Mouse (Mus musculus): ENCODE results near the gene Lgr6. TPM values are rescaled to one million over a fixed set of nuclear protein-coding genes. Genes with fewer than 3 reads are reported as not detected.

The Lgr6 gene
- polyA plus RNA-seq, 1 experiment from 2014 or later = 0.75 TPM

DNA sequence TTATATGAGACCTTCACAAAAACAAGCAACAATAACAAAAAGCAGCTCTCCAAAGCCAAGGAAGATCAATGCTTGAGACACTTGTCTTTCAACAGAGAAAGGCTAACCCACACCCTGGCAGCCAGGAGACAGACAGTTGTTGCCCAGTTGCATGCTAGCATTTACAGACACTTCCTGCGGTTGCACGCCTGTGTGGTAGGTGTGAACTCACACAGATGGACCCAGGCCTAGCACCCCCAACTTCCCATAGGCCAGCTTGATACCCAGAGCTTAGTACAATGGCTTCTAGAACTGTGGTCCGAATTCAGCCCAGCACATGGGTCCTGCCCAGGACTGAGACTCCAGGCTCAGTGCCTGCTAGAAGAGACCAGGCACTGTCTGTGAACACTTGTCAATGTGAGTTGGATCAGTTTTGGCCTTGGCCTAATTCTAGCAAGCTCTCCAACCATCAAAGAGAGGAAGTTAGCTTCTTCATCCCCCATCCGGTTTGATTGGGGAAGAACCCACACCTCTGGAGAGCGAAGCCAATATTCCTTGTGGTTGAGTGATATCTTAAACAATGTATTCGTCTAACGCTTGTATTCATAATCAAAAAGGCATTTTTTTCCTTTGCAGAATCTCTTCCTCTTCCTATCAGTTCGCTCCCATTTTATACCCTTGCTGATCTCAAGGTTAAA is 30.2 kb upstream of the Lgr6 start:
- H3K36me3 ChIP-seq = no peaks in the 10 kb centered on the region
- no peak overlapping the region for H3K27ac ChIP-seq
- no peaks in the 10 kb centered on the region for H3K9me3 ChIP-seq (replicated peaks)
- WGBS = 87% methylated on average over 8 of the region's 8 CpGs
- H3K4me3 ChIP-seq = no peak overlapping the region
- H3K27me3 ChIP-seq (ENCODE audit: low read depth, poor library complexity, severe bottlenecking) = no peaks in the 10 kb centered on the region
- no peak for DNase-seq (ENCODE audit: low spot score)
- H3K4me1 ChIP-seq = peaks cover 26% of the 10 kb centered on the region

- Histone ChIP-seq H3K4me3 (no peak overlapping the region), H3K36me3 (no peaks in the 10 kb centered on the region), H3K9me3 (replicated peaks) (no peaks in the 10 kb centered on the region), H3K27me3 (ENCODE audit: low read depth, poor library complexity, severe bottlenecking) (peaks cover 14% of the 10 kb centered on the region), H3K4me1 (peaks cover 35% of the 10 kb centered on the region), H3K27ac (0 out of 2 replicates have a peak overlapping the region, but pooled peaks have one; percentile 50)
- 82% methylated on average over 10 of the region's 10 CpGs for WGBS
- DNase-seq (ENCODE audit: low spot score) = no peak
These were observed 28.8 kb upstream of the Lgr6 start for GRCm38 (mm10) chr1:135133678-135134435.

- Histone ChIP-seq H3K27ac (peak overlapping the region; percentile 50; the same call in 1 of the 2 replicates), H3K4me1 (peaks cover 45% of the 10 kb centered on the region), H3K27me3 (ENCODE audit: low read depth, poor library complexity, severe bottlenecking) (peaks cover 22% of the 10 kb centered on the region), H3K4me3 (no peak overlapping the region), H3K9me3 (replicated peaks) (no peaks in the 10 kb centered on the region), H3K36me3 (no peaks in the 10 kb centered on the region)
- DNase-seq (ENCODE audit: low spot score) = no peak
- 86% methylated on average over 9 of the region's 9 CpGs for WGBS
These were observed 27.9 kb upstream of the Lgr6 start for GRCm38 (mm10) chr1:135132893-135133369.

- H3K27me3 ChIP-seq (ENCODE audit: low read depth, poor library complexity, severe bottlenecking) = peaks cover 22% of the 10 kb centered on the region
- DNase-seq (ENCODE audit: low spot score) = no peak
- H3K27ac ChIP-seq = peak within 1 kb of the TSS; percentile 50
- H3K4me1 ChIP-seq = peaks cover 49% of the 10 kb centered on the region
- H3K9me3 ChIP-seq (replicated peaks) = no peaks in the 10 kb centered on the region
- WGBS = 40% methylated on average over 10 of the region's 10 CpGs
- H3K4me3 ChIP-seq = no peak within 1 kb of the TSS
- H3K36me3 ChIP-seq = no peaks in the 10 kb centered on the region
These were observed 27.4 kb upstream of the Lgr6 start, which contains the start of gene Ptpn7 for GRCm38 (mm10) chr1:135132473-135132872. Ptpn7 (plus strand) TSS chr1:135132700.

DNA sequence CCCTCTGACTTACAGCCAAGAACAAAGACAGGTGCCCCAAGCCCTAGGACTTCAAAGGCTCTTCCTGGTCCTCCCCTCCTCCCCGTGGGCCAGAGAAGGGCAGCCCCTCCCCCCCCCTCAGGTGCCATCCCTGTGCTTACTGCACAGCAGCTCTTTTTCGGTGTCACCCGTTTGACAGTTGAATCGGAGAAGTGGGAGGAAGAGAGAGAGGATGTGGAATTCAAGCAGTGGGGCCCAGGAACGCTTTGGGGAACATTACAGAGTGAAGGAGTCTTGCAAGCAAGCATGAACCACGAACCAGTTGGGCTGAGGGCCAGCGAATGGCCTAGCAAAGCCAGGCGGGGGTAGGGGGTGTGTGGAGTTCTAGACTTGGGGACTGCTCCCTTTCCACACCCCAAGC is 26.5 kb upstream of the Lgr6 start:
- Histone ChIP-seq H3K27ac (peak overlapping the region; percentile 46; the same call in 1 of the 2 replicates), H3K9me3 (replicated peaks) (no peaks in the 10 kb centered on the region), H3K4me1 (peaks cover 58% of the 10 kb centered on the region), H3K36me3 (no peaks in the 10 kb centered on the region), H3K4me3 (no peak overlapping the region), H3K27me3 (ENCODE audit: low read depth, poor library complexity, severe bottlenecking) (peaks cover 22% of the 10 kb centered on the region)
- WGBS = 56% methylated on average over 8 of the region's 8 CpGs
- no peak for DNase-seq (ENCODE audit: low spot score)

DNA sequence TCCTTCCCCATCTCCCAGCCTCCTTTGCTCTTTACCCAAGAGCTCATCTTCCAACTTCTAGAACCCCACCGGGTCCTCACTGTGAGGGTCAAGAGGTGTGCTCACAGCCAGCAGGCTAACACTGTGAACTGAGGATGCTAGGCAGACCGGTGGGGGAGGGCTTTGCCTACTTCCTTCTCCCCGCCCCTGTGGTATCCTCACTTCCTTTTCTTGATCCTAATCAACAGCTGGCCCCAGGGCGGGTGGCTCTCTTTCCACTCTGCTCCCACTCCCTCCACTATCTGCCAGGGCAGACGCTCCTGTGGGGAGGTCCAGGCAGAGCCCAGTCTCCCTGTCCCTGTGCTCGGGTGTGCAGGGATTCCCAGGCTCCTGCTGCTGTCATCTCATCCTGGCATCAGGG is 26.0 kb upstream of the Lgr6 start:
- H3K4me1 ChIP-seq = peaks cover 64% of the 10 kb centered on the region
- DNase-seq (ENCODE audit: low spot score) = no peak
- H3K9me3 ChIP-seq (replicated peaks) = no peaks in the 10 kb centered on the region
- peak overlapping the region; percentile 46; the same call in 1 of the 2 replicates for H3K27ac ChIP-seq
- 36% methylated on average over 6 of the region's 6 CpGs for WGBS
- no peaks in the 10 kb centered on the region for H3K36me3 ChIP-seq
- H3K4me3 ChIP-seq = no peak overlapping the region
- peaks cover 22% of the 10 kb centered on the region for H3K27me3 ChIP-seq (ENCODE audit: low read depth, poor library complexity, severe bottlenecking)

- no peaks in the 10 kb centered on the region for H3K36me3 ChIP-seq
- H3K27ac ChIP-seq = 0 out of 2 replicates have a peak overlapping the region, but pooled peaks have one; percentile 46
- H3K9me3 ChIP-seq (replicated peaks) = no peaks in the 10 kb centered on the region
- no peak overlapping the region for H3K4me3 ChIP-seq
- 59% methylated on average over 2 of the region's 2 CpGs for WGBS
- DNase-seq (ENCODE audit: low spot score) = no peak
- peaks cover 26% of the 10 kb centered on the region for H3K27me3 ChIP-seq (ENCODE audit: low read depth, poor library complexity, severe bottlenecking)
- peaks cover 69% of the 10 kb centered on the region for H3K4me1 ChIP-seq
These were observed 25.4 kb upstream of the Lgr6 start for GRCm38 (mm10) chr1:135130376-135131018.

GRCm38 (mm10) chr1:135129543-135130183 is 24.6 kb upstream of the Lgr6 start:
- Histone ChIP-seq H3K27me3 (ENCODE audit: low read depth, poor library complexity, severe bottlenecking) (peaks cover 26% of the 10 kb centered on the region), H3K4me3 (no peak overlapping the region), H3K36me3 (no peaks in the 10 kb centered on the region), H3K9me3 (replicated peaks) (no peaks in the 10 kb centered on the region), H3K27ac (no peak overlapping the region), H3K4me1 (peaks cover 70% of the 10 kb centered on the region)
- 70% methylated on average over 9 of the region's 9 CpGs for WGBS
- no peak for DNase-seq (ENCODE audit: low spot score)

- WGBS = 27% methylated on average over 9 of the region's 9 CpGs
- Histone ChIP-seq H3K36me3 (no peaks in the 10 kb centered on the region), H3K4me1 (peaks cover 70% of the 10 kb centered on the region), H3K27me3 (ENCODE audit: low read depth, poor library complexity, severe bottlenecking) (peaks cover 26% of the 10 kb centered on the region), H3K4me3 (no peak overlapping the region), H3K9me3 (replicated peaks) (no peaks in the 10 kb centered on the region), H3K27ac (peak overlapping the region; percentile 86; the same call in 1 of the 2 replicates)
- no peak for DNase-seq (ENCODE audit: low spot score)
These were observed 23.9 kb upstream of the Lgr6 start for GRCm38 (mm10) chr1:135128986-135129385.

DNA sequence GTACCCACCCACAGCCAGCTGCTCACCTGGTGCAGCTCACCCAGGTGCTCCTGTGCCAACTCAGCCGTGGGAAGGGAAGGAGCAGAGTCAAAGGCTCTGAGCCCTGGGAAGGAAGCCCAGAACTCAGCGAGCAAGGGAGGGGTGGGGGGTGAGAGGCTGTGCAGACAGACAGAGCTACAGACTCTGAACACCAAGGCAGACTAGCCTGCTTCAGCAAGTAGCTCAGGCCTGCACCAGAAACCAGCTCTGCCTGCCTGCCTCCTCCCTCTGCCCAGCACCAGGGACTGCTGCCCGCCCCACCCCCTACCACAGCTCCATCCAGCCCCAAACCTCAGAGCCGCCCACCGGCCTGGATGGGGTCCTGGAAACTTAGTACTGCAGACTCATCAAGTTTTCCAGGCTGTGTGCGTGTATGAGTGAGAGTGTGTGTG is 22.9 kb upstream of the Lgr6 start:
- no peak overlapping the region for H3K4me3 ChIP-seq
- peaks cover 26% of the 10 kb centered on the region for H3K27me3 ChIP-seq (ENCODE audit: low read depth, poor library complexity, severe bottlenecking)
- H3K27ac ChIP-seq = peak overlapping the region; percentile 86
- H3K4me1 ChIP-seq = peaks cover 68% of the 10 kb centered on the region
- DNase-seq (ENCODE audit: low spot score) = no peak
- 63% methylated on average over 6 of the region's 6 CpGs for WGBS
- H3K36me3 ChIP-seq = no peaks in the 10 kb centered on the region
- no peaks in the 10 kb centered on the region for H3K9me3 ChIP-seq (replicated peaks)

- Histone ChIP-seq H3K4me1 (peaks cover 57% of the 10 kb centered on the region), H3K4me3 (peak overlapping the region; percentile 3; the same call in 1 of the 2 replicates), H3K27ac (peak overlapping the region; percentile 86), H3K36me3 (no peaks in the 10 kb centered on the region), H3K9me3 (replicated peaks) (no peaks in the 10 kb centered on the region), H3K27me3 (ENCODE audit: low read depth, poor library complexity, severe bottlenecking) (peaks cover 26% of the 10 kb centered on the region)
- DNase-seq (ENCODE audit: low spot score) = peak; percentile 62
- 37% methylated on average over 4 of the region's 4 CpGs for WGBS
These were observed 21.5 kb upstream of the Lgr6 start for GRCm38 (mm10) chr1:135126443-135127027.

GRCm38 (mm10) chr1:135125990-135126389 is 20.9 kb upstream of the Lgr6 start:
- no peak for DNase-seq (ENCODE audit: low spot score)
- Histone ChIP-seq H3K36me3 (no peaks in the 10 kb centered on the region), H3K27me3 (ENCODE audit: low read depth, poor library complexity, severe bottlenecking) (peaks cover 26% of the 10 kb centered on the region), H3K9me3 (replicated peaks) (no peaks in the 10 kb centered on the region), H3K4me3 (no peak overlapping the region), H3K4me1 (peaks cover 52% of the 10 kb centered on the region), H3K27ac (peak overlapping the region; percentile 86)
- WGBS = 66% methylated on average over 8 of the region's 8 CpGs
